Comparison of ENCODE assay signal across 16 mouse cellular contexts in genomic region chr9:122143219-122143618, GRCm38 (mm10). TPM values are rescaled to one million over a fixed set of nuclear protein-coding genes. Genes with fewer than 3 reads are reported as not detected.
DNase-seq lines count a peak whose midpoint lies in the region; ATAC-seq and TF ChIP-seq lines count a peak whose summit lies in the region.
"Had no signal": no experiment of that assay in that cellular context is flagged by ENCODE, and none has a peak within 500 bp of the region (broad histone marks: within the 10 kb centered on the region; RNA-seq: fewer than 3 reads in every experiment).

No protein-coding gene starts in this region.

- WGBS in lung, embryonic 14.5 days = 85% methylated on average over 1 of the region's 1 CpGs
- WGBS in embryonic facial prominence, embryonic 15.5 days = 60% methylated on average over 1 of the region's 1 CpGs
- 56% methylated on average over 1 of the region's 1 CpGs for WGBS in neural tube, embryonic 15.5 days

- peaks cover 21% of the 10 kb centered on the region for H3K36me3 ChIP-seq in lung, embryonic 14.5 days (ENCODE audit: insufficient read depth)
- H3K36me3 ChIP-seq in embryonic facial prominence, embryonic 15.5 days = peaks cover 24% of the 10 kb centered on the region
- peaks cover 15% of the 10 kb centered on the region for H3K36me3 ChIP-seq in neural tube, embryonic 15.5 days

- no peaks in the 10 kb centered on the region for H3K27me3 ChIP-seq in lung, embryonic 14.5 days (ENCODE audit: insufficient read depth, low read length)
- no peaks in the 10 kb centered on the region for H3K27me3 ChIP-seq in embryonic facial prominence, embryonic 15.5 days
- H3K27me3 ChIP-seq in neural tube, embryonic 15.5 days (replicated peaks) = no peaks in the 10 kb centered on the region
- H3K27me3 ChIP-seq: hindbrain, embryonic 13.5 days; liver, embryonic 13.5 days; midbrain, embryonic 15.5 days had no signal

- TF ChIP-seq CTCF in lung, embryonic 14.5 days (IDR thresholded peaks at IDR 0.05; ENCODE audit: low read depth) = no peak

- H3K9me3 ChIP-seq in lung, embryonic 14.5 days (ENCODE audit: low read depth, low read length) = no peaks in the 10 kb centered on the region
- H3K9me3 ChIP-seq in embryonic facial prominence, embryonic 15.5 days (replicated peaks) = no peaks in the 10 kb centered on the region
- no peaks in the 10 kb centered on the region for H3K9me3 ChIP-seq in neural tube, embryonic 15.5 days (replicated peaks)
- H3K9me3 ChIP-seq: hindbrain, embryonic 13.5 days; midbrain, embryonic 15.5 days had no signal

- H3K4me2 ChIP-seq in lung, embryonic 14.5 days = no peak overlapping the region
- H3K4me2 ChIP-seq in embryonic facial prominence, embryonic 15.5 days (replicated peaks) = no peak overlapping the region
- H3K4me2 ChIP-seq in neural tube, embryonic 15.5 days = no peak overlapping the region
- H3K4me2 ChIP-seq: hindbrain, embryonic 13.5 days; liver, embryonic 13.5 days; midbrain, embryonic 15.5 days had no signal

- intact Hi-C loops in heart, postnatal 14 days (cut with DNase I) = no loop called here

- H3K4me1 ChIP-seq in lung, embryonic 14.5 days (ENCODE audit: insufficient read depth) = no peaks in the 10 kb centered on the region
- peaks cover 12% of the 10 kb centered on the region for H3K4me1 ChIP-seq in embryonic facial prominence, embryonic 15.5 days
- peaks cover 30% of the 10 kb centered on the region for H3K4me1 ChIP-seq in neural tube, embryonic 15.5 days

- no peak for ATAC-seq in lung, embryonic 14.5 days (ENCODE audit: insufficient read depth)
- ATAC-seq in embryonic facial prominence, embryonic 15.5 days (ENCODE audit: insufficient number of reproducible peaks, low FRiP score, low TSS enrichment, low read depth) = no peak
- ATAC-seq in neural tube, embryonic 15.5 days (ENCODE audit: low FRiP score) = no peak
- ATAC-seq: midbrain, embryonic 15.5 days had no signal

- H3K9ac ChIP-seq in lung, embryonic 14.5 days = no peak overlapping the region
- H3K9ac ChIP-seq in embryonic facial prominence, embryonic 15.5 days = no peak overlapping the region
- no peak overlapping the region for H3K9ac ChIP-seq in neural tube, embryonic 15.5 days (replicated peaks)
- H3K9ac ChIP-seq: hindbrain, embryonic 13.5 days; liver, embryonic 13.5 days; midbrain, embryonic 15.5 days had no signal

- H3K27ac ChIP-seq in lung, embryonic 14.5 days (ENCODE audit: low read depth) = no peak overlapping the region
- peak overlapping the region; percentile 51; the same call in 1 of the 2 replicates for H3K27ac ChIP-seq in embryonic facial prominence, embryonic 15.5 days (replicated peaks)
- 0 out of 2 replicates have a peak overlapping the region, but pooled peaks have one; percentile 9 for H3K27ac ChIP-seq in neural tube, embryonic 15.5 days (replicated peaks)
- H3K27ac ChIP-seq: forebrain, embryonic 10.5 days; hindbrain, embryonic 13.5 days; liver, embryonic 13.5 days; midbrain, embryonic 15.5 days had no signal

- no peak overlapping the region for H3K4me3 ChIP-seq in lung, embryonic 14.5 days (ENCODE audit: low read depth, low read length)
- H3K4me3 ChIP-seq in embryonic facial prominence, embryonic 15.5 days (replicated peaks) = no peak overlapping the region
- H3K4me3 ChIP-seq in neural tube, embryonic 15.5 days (replicated peaks) = no peak overlapping the region
- H3K4me3 ChIP-seq: forebrain, embryonic 10.5 days; hindbrain, embryonic 13.5 days; liver, embryonic 13.5 days; midbrain, embryonic 15.5 days had no signal

- peak; percentile 50 to 67 for DNase-seq in heart, adult 9 months (ENCODE audit: low spot score in 2 of 2)
- DNase-seq in heart, postnatal 14 days = no peak
- DNase-seq in lung, embryonic 14.5 days = peak; percentile 19
- DNase-seq in lung, postnatal 25 days (ENCODE audit: low spot score) = no peak
- no peak for DNase-seq in urinary bladder, postnatal 14 days (ENCODE audit: low spot score)
- DNase-seq: adrenal gland, adult 2 months; cerebellum, adult 11 months; kidney, postnatal 4 days; liver, embryonic 13.5 days; right cerebral cortex, postnatal 14 days; thymus, postnatal 36 days had no signal

RNA-seq across cellular contexts. Expression of gene Snrk, which starts 26.2 kb away (rescaled TPM):
- total RNA-seq in heart, postnatal 14 days (2021) = 100 to 1,000 TPM; 173 to 206 TPM
- polyA plus RNA-seq in lung, embryonic 14.5 days (2014; fragmentation: Nextera tagmentation; extraction: Ambion mirVana) = 57.9 and 58.4 TPM in 2 replicates
- polyA plus RNA-seq in embryonic facial prominence, embryonic 15.5 days (2015; fragmentation: Nextera tagmentation; extraction: Ambion mirVana) = 61.5 and 63.1 TPM in 2 replicates
- polyA plus RNA-seq in neural tube, embryonic 15.5 days (2015; fragmentation: Nextera tagmentation; extraction: Ambion mirVana) = 74.3 and 76.6 TPM in 2 replicates

Comparison
In these comparisons a context has a peak if more than half of its experiments do, and no peak if none do; other contexts are left out.
1. DNase-seq: peak in heart, adult 9 months (2 of 2) and lung, embryonic 14.5 days (single experiment); none in heart, postnatal 14 days (0 of 2), lung, postnatal 25 days (single experiment) and urinary bladder, postnatal 14 days (single experiment).